Mouse (Mus musculus) ES-CJ7 (cell line): ENCODE results near the gene Fbxo22.

Experiments
- DNase-seq: peaks from one replicate; pipeline ENCODE4 v3.0.0; 2011; ENCODE audit warnings: low read depth, low spot score

Gene Fbxo22

DNA sequence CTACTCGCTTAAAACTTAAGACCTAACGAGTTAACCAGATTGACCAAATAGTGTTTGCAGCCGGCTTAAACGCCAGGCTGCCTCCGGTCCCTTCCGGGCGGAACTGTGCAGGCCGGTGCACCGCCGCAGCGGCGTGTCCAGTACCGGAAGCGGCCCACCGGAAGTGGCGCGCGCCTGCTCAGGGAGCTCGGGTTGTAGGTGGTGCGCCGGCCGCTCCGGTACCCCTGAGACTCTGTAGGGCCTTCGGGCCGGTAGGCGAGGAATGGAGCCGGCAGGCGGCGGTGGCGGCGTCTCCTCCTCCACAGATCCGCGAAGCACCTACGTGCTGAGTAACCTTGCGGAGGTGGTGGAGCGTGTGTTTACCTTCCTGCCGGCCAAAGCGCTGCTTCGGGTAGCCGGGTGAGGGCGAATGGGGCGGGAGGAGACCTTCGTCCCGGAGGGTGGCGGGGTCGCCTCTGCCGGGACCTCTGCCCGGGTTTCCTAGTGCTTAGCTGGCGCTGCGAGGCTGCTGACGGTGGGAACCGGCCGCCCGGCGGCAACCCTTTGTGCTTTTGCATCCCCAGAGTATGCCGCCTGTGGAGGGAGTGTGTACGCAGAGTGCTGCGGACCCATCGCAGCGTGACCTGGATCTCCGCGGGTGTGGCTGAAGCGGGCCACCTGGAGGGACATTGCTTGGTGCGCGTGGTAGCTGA, at the start of gene Fbxo22:
Gene Fbxo22 (plus strand): TSS at position 136 of the 692 bp plus-strand sequence.
- DNase-seq = peak; percentile 85

DNA sequence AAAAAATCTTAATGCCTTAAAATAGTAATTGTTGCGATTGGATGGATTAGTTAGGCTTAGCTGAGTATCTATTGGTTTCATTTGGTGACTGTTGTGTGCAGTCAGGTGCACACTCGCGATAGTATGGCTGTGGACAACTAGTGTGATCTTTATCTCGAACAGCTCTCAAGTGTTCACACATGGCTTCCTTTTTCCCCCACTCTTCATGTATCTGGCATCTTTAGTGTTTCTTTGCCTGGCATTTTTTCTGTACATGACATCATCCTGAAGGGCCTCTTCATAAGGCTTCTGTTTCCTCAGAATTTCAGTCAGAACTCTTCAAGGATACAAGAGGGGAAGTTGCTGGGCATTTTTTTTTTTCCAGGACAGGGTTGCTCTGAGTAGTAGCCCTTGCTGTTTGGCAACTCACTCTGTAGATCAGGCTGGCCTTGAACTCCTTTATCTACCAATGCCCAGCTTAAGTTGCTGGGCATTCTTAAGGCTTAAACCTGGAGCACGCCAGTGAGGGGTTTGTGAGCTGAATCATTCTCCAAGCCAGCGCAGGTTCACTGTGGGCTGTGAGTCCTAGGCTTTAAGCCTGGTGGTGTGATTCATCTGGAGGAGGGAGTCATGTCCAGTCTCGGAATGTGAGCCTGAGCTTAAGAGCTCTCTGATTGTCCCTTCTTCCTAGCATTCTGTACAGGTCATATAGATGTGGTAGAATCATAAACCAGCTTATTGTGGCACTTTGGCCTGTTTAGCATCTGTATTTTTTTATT, 37.9 kb upstream of the Fbxo22 start:
- DNase-seq = no peak

DNA sequence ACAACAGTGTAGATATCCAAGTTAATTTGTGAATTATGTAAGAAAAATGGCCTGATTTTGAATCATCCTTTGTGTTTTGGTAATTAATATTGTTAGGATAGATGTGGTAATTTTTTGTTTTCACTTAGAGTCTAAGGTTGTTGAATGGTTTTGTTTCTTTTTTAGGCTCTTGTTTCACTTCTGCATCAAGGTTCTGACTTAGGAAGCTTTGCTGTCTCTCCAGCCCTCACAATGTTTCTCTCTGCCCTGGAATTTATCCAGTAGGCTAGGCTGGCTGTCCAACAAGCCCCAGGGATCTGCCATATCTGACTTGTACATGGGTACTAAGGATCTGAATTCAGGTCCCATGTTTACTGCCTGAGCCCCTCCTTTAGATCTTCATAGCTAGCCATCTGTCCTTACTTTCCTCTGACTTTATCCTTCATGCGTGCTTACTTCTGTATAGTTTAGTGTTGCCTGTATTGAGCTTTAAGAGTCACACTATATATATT, 36.5 kb upstream of the Fbxo22 start:
- DNase-seq = no peak

DNA sequence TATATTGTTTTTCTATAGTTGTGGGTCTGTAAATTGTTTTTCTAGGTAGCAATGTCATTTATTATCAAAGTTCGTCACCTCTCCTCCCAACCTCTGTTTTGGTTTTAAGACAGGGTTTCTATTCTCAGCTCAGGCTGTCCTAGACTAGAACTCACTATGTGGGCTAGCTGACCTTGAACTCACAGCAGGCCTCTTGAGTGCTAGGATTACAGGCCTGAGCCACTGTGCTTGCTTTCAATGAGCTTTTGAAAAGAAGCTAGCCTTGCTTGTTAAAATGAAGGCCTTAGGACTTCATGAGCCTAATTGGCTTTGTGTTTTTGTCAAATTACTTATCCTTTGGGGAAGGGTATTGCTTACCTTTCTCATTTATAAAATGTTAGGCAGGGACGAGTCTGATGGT, 34.5 kb upstream of the Fbxo22 start:
- peak; percentile 61 for DNase-seq

DNA sequence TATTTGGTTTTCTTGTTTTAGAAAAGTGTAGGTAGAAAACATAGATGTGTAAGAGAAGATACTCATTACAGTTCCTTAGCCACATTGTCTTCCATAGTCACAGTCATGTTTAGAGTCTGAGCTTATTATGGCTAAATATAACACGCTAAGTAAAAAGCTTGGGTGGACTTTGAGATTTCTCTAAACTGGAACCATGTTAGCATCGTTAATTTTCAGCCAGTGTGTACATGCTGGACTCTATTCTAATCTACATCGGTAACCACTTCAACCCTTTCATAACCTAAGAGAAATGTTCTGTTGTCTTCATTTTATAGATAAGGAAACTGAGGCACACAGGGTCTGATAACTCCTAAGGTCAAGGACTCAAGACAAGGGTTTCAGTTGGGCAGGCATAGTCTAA, 12.8 kb upstream of the Fbxo22 start:
- no peak for DNase-seq

DNA sequence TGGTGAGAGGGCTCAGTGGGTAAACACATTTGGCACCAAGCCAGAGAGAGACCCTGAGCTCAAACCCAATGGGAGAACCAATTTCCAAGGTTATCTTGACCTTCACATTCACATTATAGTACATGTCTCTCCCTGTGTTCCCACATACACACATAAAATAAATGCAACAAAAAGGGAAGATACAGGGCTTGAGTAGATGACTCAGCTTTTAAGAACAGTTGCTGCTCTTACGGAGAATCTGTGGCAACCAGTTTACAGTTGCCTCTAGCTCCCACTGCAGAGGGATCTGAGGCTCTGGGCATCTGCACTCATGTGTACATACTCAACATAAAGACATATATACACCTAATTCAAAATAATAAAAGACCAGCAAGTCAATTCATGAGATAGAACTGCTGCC, 10.5 kb upstream of the Fbxo22 start:
- no peak for DNase-seq

DNA sequence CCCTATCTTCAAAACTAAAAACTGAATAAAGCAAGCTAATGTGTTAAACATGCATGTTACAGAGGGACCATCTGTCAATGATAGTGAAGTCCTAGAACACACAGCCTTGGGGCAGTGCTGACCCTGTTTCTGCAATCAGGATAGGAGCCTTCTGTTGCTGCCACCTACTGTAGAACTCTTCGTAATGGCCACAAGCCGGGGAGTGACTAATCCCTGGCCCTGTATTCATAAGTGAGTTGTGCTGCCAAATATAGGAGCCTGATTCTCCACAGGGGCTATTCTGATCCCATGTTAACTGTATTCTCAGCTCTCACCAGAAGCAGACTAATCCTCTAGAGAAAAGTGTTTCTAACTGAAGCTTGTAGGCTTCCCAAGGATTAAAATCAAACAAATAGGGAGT, 9.4 kb upstream of the Fbxo22 start:
- DNase-seq = no peak

DNA sequence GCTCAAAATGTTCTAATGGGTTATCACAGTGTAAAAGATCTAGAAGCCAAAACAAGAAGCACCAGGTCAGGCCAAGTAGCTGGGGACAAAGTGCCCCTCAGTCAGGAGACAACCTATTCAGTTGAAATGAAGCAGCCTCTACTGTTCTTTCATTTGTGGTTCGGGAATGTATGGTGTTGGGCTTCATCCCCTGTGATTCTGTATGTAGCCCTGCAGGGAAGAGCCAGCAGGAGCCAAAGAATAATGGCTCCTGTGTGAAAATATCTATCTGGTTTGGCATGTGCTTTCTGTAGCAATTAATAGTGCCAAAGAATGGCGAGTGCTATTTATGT, 301 bp upstream of the Fbxo22 start:
- no peak for DNase-seq

DNA sequence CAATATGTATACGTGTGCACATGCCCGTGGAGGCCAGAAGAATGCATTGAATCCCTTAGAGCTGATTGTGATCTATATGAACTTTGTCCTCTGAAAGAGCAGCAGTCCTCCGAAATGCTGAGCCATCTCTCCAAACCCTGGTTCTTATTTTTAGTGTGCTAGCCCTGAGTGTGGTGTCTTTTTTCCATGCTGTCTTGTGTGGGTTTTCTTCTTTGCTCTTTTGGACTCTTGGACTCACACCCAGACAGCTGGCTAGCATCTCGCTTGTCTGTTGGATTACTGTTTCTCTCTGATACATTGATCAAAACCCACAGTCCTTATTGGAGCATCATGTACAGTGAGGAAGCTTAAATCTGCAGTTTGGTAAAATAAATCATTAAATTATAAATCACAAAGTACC, 2.9 kb downstream of the Fbxo22 start:
- DNase-seq = no peak

DNA sequence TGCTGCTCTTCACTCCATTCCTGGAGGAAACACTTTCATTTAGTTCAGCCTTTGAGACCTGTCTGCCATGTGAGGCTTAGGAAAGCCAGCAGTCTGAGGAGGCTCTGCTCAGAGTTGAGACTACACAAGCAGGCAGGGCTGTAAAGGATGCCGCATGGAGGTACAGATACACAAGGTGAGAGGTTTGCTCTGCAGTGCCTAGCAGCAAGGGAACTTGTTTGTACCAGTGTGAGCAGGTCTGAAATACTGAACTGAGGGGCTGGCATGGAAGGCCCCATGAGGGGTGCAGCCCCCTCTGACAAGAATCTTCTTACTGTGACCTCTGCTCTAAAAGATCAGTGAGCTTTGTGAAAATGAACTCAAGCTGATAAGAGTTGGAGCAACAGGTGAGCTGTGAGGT, 4.7 kb downstream of the Fbxo22 start:
- peak; percentile 79 for DNase-seq

DNA sequence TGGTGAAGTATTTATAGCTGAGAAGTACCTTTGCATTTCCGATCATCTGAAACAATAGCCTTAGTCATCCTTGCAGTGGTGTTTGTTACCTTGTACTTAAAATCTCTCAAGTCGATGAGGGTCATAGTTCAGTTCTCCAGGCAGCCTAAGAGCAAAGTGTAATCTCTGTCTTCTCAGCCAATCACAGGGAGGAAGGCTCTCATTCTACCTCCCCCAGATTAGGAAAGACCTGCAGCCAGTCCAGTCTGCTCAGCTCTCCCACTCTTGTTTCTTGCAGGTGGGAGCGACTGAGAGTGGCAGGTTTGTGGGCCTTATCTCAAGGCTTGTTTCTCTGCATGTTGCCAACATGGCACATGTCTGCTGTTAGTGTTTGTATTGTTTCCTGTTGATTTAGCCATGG, 6.3 kb downstream of the Fbxo22 start:
- peak; percentile 41 for DNase-seq

DNA sequence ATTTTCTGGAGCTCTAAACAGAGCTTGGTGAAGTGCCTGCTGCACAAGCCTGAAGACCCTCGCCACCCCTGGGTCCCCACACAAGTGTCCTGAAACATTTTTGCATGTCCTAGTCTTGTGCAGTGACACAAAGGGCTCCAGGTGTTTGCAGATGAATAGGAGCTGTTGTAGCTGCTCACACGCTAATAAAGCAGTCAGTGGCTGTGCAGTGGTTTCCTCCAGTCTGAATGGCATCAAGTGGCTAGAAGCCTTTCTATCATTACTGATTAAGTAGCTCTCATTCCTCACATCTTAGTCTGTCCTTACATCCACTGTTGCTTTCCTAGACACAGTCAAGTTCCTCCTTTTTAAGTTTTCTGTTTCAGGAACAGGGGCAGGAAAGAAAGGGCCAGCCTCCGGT, 6.9 kb downstream of the Fbxo22 start:
- DNase-seq = peak; percentile 52

DNA sequence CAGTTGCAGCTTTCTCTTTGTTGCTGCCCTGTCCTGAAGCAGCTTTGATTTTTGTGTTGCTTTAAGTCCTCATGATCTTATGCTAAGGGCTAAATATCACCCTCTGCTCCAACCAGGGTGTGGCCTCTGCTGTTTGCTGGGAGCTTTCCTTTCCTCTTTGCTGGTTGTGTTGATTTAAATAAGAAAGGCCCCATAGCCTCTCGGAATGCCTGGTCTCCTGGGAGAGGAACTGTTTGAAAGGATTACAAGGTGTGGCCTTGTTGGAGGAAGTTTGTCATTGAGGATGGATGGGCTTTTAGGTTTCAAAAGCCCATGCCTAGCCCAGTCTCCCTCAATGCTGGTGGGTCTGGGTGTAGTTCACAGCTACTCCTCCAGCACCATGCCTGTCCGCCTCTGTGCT, 7.4 kb downstream of the Fbxo22 start:
- peak; percentile 98 for DNase-seq

DNA sequence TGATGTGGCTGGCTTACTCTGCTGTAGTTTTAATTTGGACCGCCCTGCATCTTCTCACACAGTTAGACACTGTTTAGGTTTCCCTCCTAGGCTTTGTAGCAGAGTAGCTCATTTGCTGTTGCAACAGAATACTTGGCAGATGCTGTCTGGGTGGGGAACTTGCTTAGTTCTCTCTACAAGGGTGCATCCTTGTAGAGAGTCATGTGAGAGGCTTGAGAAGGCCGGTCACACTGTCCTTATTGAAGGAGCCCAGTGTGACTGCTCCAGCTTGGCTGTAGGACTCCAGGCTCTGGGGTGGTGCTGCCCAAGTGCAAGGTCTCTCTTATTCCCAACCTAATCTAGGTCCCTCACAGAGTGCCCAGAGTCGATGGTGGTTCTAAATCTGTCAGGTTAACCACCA, 8.7 kb downstream of the Fbxo22 start:
- no peak for DNase-seq

DNA sequence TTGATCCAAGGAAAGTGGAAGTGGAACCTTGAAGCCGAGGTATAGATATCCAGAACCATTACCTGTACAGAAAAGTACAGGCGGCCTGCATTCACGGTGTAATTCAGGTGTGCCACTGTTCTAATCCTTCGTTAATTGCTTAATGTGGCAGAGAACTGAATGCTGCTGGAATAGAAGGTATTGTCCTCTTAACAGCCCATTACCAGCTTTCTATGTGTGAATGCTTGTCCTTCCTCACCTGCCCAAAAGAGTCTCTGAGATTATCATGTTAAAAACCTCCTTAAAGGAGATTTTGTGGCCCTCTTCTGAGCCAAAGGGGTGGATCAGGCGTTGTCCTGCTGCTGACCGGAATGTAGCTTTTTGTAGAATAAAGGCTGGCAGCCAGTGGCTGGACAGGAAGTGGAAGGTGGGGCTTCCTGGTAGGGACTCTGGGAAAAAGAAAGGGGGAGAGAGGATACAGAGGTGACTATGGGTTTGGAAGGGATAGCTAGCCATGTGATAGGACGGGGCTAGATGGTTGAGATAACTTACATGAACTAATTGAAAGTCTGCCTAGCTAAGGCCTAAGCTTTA, 16.5 kb downstream of the Fbxo22 start:
- DNase-seq = peak; percentile 51

DNA sequence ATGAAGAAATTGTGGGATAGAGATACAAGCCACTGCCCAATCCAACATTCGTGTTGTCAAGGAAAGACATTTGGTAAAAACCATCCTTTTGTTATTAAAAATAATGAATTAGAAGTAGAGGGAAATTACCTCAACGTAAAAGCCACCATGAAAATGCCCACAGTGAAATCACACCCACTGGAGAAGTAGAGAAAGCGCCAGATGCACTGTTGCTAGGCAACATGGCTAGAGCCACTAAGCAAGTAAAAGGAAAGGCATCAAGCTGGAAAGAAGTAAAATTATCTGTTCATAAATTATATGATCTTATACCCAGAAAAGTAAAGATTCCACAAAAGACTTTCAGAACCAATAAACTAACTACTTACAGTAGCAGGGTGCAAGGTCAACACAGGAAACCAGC, 17.5 kb downstream of the Fbxo22 start:
- no peak for DNase-seq

DNA sequence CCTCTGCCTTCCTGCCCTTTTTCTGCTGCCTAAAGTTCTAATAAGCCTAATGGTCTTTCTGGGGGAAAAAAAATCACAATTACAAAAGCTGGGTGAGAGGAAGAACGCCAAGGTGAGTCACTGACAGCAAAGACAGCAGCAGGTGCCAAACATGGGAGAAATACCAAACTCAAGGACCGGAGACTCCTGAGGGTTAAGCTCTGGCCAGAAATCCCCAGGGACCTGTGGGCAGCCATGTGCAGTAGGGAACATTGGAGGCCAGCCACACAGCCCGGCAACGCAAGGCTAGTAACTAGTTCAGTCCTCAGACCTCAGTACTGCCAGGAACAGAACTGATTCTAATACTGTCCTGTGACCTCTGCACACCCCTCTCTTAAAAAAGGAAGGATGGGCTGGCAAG, 19.4 kb downstream of the Fbxo22 start:
- DNase-seq = no peak

DNA sequence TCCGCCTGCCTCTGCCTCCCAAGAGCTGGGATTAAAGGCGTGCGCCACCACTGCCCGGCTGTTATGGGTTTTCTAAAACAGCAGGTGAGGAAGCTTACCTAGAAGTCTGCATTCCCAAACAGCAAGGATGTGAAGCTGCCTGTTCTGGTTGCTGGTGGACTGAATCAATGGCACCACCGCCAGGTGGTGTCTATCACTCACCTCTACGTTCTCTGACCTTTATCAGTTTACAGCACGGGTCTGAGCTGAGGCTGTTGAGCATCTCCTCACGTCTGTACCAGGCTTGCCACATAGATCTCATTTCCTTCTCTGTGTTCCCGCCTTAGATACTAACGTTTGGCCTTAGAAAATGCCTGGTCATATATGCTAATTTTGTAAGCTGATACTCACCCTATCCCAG, 20.3 kb downstream of the Fbxo22 start:
- peak; percentile 64 for DNase-seq

DNA sequence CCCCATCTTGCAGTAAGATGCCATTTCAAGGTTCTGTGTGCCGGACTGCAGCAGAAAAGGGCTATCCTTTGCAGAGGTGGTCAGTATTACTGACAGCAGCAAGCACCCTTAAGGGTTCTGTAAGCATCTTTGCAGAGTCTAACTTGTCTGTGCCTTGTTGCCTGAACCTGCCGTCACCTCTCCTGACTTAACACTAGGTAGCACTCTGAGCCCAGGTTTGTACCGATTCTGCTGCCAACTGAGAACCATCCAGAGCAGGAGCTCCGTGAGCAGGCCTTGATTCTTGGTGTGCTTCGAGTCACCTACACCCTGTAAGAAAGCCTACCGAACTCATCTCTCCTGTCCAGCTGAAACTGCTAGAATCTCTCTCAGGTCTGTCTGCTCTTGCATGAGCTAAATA, 22.8 kb downstream of the Fbxo22 start:
- DNase-seq = peak; percentile 64

DNA sequence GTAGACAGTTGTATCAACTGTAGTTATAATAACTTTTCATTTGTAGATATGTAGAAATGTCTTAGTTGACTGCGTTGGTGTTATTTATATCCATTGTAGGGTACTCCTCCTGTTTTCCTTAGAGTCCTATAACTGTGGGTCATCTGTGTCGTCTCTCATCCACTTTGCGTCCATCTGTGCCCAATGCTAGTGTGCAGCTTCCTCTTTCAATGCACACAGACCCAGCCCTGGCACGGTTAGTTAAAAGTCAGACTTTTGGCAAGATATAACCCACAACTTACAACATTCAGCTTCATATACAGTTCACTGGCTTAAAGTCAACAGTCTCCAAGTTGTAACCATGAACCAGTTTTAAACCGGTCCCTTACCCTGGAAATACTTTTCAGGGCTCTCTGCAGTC, 23.4 kb downstream of the Fbxo22 start:
- DNase-seq = no peak

DNA sequence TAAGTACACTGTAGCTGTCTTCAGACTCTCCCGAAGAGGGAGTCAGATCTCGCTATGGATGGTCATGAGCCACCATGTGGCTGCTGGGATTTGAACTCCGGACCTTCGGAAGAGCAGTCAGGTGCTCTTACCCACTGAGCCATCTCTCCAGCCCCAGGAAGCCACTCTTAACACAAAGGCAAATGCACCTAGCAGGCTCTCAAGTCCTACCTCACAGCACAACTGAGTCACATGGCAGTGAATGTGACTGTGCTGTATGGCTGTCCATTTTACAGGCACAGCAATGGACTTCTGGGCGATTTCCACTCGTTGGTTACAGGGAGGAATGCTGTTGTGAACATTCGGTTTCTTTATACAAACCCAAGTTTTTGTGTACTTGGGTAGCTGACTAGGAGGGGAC, 23.9 kb downstream of the Fbxo22 start:
- peak; percentile 59 for DNase-seq

DNA sequence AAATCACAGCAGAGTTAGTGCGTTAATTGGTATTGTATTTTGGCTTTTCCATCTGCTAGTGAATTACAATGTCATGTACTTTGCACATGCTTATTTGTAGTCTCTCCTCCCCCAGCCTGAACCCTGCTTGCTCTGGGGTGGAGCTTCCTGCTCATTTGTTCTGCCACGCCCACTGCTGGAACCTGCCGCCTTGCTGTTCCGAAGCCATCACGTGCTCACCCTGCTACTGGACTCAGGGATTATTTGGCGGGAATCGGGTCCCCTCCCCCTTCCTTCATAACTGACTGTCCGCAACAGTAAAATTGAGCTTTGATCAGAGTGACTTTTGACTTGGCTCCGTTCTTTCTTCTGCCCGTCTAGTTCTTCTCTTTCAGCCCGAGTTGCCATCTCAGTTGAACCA, 24.4 kb downstream of the Fbxo22 start:
- peak; percentile 71 for DNase-seq
